Mouse (Mus musculus): ENCODE results near the gene Hspbap1.

Gene Hspbap1

GRCm38 (mm10) chr16:35769878-35770657 lies at the start of gene Hspbap1:
Gene Hspbap1, plus strand, starts transcription at chr16:35770375.
- DNase-seq (ENCODE audit: low spot score): peak; percentile 89

DNA sequence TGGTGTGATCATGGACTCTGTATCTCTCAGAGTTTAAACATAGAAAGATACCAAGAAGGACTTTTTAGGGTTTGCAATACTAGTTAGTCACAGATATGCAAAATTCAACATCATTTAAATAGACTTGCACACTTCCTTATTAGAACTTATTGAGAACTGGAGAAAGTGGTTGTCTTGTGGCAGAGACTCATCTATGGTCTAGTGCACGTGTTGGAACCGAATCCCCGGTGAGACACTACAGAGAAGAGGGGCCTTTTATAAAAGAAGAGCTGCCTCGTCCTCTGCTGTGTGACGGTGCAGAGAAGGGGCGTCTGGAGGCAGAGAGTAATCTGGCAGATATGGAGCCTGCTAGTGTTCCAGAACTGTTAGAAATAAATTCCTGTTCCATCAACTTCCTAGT lies 45.6 kb upstream of the Hspbap1 start:
- no peak for DNase-seq (ENCODE audit: low spot score)

DNA sequence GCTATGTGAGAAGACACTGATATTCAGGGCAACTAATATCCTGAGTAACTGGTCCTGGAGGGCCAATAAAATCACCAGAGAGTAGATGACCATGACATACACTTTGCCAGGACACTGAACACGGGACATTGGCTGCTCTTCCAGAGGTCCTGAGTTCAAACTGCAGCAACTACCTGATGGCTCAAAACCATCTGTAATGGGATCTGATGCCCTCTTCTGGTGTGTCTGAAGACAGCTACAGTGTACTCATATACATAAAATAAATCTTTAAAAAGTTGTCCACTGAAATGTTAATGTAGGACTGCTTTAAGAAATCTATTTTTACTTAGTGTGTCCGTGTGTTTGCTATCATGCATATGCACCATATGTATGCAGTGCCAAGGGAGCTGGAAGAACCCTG lies 43.6 kb upstream of the Hspbap1 start:
- no peak for DNase-seq (ENCODE audit: low spot score)

GRCm38 (mm10) chr16:35729151-35729738 lies 40.9 kb upstream of the Hspbap1 start:
- DNase-seq (ENCODE audit: low spot score): no peak

DNA sequence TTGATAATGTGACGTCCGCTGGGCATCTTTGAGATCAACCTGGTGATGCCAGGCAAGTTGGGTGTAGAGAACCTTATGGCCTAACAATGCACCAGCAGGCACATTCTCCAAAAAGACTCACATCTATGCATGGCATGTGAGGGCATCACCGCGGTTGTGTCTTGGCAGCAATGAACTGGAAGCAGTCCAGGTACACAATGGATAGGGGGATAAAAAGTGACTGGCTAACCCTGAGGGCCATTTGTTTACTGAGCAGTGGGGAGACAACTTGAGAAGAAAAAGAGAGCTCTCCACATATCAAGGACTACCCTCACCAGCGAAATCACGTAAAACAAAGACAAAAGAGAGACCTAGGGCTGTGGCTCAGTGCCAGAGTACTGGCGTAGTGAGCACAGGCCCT lies 38.1 kb upstream of the Hspbap1 start:
- no peak for DNase-seq (ENCODE audit: low spot score)

GRCm38 (mm10) chr16:35734038-35734437 lies 36.1 kb upstream of the Hspbap1 start:
- DNase-seq (ENCODE audit: low spot score): peak; percentile 47

DNA sequence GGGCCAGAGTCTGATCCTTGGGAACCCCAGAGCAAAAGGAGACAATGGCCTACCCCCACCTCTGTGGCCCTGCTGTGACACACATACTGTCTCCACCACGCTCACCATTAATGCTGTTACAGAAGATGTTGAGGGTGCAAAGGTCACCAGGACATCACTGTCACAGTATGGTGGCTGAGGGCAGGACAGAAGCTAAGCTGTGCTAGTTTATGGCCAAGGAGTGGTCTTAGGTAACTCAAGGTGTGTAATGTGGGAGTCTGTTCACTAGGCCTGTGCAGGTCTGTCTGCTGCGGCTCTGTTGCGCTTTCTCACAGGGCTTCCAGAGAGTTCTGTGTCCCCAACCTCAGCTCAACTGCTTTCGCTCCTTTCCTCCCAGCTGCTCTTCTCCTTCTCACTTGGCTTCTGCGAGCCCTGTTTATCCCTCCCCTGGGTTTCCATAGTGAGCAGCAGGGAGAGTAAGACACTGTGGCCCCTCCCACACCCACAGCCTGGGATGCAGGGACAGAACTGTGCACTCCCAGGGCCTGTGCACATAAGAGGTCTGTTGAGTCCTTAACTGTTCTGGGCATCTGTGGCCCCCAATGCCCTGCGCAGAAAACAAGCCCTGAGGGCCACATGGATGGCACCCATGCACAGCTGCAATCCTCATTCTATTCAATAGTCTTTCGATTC lies 31.9 kb upstream of the Hspbap1 start:
- DNase-seq (ENCODE audit: low spot score): no peak

DNA sequence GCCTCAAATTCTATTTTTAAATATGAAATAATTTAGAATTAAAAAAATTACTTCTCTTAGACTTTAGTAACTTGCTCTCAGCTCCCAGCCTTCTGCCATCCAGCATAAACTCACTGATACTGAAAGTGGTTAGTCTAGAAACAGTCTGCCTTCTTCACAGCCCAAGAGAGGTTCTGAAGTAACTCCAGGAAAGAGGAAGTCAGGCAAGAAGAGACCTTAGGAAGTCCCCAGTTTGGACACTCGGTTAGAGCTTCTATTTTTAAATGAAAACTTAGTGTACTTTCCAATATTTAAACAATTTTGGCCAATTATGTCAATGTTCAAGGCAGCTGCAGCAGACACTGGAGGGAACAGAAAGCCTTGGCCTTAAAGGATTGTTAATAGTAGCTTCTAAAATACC lies 30.6 kb upstream of the Hspbap1 start:
- DNase-seq (ENCODE audit: low spot score): no peak

DNA sequence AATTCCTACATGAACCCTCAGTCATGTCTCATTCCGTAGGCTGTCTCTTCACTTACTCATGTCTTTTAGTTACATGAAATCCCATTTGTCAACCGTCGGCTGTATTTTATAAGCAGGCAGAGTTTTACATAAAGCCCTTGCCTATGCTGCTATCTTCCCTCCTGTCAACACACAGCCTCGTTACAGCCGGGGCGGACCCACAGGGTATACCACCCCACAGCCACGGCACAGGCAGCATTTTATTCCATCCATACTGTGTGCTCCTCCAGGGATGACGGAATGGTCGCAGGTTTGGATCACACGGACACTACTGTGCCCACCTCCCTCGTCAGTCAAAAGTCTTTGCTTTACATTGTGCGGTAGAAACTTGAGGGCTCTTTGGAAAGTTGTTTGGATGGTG lies 29.8 kb upstream of the Hspbap1 start:
- DNase-seq (ENCODE audit: low spot score): no peak

DNA sequence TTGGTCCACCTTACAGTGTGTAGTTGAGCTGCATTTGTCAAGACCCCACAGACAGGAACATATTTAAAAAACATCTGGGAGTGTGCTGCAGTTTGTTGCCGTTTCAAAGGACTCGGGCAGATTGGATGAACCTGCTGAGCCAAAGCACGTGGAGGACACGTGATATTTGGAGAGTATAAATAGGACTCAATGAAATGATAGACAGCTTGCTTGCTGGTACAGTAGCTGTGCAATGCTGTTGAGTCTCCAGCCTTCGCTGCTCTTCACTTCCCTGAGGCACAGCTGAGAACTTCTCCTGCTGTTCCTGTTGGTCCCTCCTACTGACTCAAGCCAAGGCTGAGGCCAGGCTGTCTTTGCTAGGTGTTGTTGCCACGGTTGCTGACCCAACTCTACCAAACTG lies 29.2 kb upstream of the Hspbap1 start:
- no peak for DNase-seq (ENCODE audit: low spot score)

DNA sequence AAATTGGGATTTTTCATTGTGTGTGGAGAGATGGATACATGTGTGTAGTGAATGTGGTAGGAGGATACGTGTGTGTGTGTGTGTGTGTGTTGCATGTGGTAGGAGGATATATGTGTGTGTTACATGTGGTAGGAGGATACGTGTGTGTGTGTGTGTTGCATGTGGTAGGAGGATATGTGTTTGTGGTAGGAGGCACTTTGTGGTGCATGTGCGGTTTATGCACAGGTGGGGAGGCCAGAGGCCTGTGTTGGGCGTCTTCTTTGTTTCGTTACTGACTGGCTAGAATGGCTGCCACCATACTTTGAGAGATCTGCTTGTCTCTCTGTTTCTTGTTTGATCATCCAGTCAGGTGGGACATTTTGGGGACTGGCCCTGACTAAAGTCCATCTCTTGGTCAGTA lies 28.6 kb upstream of the Hspbap1 start:
- DNase-seq (ENCODE audit: low spot score): no peak

DNA sequence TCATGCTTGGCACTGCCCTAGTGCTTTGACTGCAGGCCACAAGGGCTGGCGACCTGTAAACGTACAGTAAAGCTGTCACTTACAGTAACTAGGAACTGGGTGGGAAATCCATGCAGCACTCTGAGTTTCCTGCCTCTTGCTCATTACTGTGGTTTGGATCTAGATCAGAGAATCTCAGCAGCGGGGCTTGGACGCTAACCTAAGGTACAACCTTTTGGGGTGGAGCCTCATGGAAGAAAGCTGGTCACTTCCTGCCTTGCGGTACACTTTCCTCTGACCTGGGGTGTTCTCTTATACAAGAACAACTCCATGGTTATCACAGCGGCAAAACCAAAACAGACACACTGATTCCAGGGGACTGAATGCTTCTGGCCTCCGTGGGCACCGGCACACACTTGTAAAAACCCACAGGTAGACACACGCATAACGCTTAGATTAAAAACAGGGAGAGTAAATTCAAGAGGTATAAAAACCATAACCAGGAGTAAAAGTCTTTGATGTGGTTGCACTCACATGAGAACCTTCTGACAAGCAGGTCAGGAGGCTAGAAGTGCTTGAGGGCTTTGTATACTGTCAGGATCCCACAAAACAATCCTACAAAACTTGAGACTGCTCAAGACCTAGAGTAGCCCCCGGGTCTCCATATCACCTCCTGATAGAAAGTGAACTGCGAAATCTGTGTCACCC lies 27.8 kb upstream of the Hspbap1 start:
- no peak for DNase-seq (ENCODE audit: low spot score)

DNA sequence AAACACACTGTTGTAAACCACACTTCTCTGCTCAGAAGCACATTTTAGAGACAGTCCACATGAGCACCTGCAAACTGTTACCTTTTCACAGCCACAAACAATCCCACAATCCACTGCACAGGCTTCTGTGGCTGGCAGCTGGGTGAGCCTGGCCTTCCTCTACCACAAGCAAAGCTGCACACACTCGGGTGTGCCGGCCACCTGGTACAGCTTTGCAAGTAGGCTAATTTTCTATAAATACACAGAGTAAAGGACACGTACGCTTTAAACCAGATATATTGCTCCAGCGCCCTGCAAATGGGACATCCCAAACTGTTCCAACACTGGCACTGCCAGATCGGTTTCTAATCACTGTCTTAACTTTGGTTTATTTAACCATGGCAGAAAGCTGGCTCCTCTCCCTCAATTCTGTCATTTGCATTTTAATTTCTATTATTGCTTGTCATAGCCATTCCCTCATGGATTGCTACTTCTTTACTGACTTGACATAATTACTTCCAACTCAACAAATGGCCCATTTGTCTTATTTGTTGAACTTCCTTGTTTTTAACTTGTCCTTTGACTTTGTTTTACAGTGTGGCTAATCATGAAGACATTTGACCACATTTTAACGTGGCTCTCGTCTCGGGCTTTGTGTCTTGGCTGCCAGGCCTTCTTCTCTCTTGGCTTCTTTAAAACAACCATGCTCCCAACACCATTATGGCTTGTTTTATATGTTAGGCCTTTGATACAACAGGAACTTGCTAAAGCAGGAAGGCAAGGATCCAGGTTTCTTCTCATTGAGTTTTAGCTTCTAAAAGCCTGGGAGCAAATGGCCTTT lies 22.5 kb upstream of the Hspbap1 start:
- DNase-seq (ENCODE audit: low spot score): no peak

GRCm38 (mm10) chr16:35748237-35748603 lies 22.0 kb upstream of the Hspbap1 start:
- DNase-seq (ENCODE audit: low spot score): no peak

DNA sequence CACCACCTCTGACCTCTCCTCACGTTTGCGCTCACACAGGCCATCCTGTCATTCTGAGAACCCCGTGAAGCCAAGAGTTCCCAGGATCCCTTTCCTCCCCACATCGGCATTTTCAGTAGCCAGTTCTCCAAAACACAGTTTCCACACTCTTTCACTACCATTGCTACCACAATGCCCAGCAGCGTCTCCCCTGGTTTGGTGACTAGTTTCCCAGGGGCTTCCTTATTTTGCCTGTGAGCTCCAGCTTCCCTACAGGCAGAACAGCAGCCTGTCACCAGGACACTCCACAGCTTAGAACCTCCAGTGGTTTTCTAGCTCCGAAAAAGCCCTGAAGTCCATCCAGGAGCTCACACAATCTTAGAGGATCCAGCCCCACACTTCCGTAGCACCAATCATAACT lies 20.8 kb upstream of the Hspbap1 start:
- DNase-seq (ENCODE audit: low spot score): no peak

- no peak for DNase-seq (ENCODE audit: low spot score)
Measured at GRCm38 (mm10) chr16:35751841-35752240, 18.3 kb upstream of the Hspbap1 start.

DNA sequence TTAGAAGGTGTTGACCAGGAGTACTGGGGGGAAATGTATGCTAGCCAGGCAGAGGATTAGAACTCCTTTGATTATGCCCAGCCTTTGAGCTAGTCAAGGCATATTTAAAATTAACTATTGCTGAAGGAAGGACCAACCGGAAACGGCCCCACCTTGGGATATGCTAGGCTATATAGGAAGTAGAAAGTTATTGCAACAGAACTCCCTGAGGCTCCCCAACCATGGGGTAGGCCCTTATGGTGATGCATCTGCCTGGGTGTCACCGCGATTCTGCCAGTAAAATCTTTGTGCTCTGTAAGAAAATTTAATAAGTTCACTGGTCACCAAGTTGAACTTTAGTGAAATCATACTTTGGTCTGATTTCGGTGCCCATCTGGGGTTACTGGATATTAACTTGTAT lies 16.2 kb upstream of the Hspbap1 start:
- DNase-seq (ENCODE audit: low spot score): no peak

DNA sequence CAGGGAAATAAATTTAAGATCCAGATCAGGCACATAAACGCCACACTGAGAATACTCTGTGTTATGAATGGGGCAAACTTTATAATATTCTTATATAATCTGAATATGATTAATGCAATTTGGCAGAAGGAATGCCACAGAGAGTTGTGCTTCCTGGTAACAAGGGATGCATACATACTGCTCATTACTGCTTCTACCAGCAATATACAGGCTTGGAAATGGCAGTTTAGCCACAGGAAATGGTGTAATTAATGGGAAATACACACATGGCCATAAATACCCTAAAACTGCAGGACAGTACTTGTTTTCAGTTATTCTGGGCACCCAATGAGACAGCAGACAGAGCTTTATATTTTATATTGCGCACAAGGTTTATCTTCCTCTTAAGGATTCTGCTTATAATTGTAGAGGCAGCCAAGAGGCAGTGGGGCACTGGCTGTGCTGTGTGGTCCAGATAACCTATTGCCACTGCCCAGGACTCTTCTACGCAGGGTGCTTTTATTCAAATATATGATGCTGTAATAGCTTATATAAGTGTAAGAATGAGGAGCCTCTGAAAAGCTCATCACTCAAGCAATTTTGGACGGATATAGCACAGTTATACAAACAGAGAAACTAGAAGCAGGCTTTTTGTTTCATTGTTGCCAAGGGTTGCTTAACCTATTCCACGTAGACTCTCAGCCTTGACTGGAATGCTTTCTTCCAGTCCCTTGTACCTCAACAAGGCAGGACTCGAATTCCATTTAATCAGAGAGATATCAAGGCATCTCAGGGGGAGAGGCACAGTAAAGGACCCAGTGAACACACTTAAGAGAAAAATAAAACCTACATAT lies 14.5 kb upstream of the Hspbap1 start:
- no peak for DNase-seq (ENCODE audit: low spot score)

DNA sequence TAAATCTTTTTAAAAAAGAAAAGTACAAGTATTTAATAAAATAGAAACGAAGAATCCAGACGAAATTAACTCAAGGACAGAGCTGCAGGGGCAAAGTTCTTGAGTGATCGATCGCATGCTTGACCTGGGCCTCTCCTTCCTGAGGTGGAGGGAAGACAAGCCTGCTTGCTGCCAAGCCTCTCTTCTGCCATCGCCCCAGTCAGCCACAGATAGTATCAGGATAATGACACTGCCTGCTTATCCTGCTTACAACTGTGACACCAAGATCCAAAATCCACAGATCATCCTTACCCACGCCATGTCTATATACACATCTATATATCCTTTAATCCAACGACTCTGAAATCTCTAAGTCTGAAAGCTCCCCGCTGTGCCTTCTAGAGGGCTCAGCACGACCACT lies 13.5 kb upstream of the Hspbap1 start:
- DNase-seq (ENCODE audit: low spot score): no peak

DNA sequence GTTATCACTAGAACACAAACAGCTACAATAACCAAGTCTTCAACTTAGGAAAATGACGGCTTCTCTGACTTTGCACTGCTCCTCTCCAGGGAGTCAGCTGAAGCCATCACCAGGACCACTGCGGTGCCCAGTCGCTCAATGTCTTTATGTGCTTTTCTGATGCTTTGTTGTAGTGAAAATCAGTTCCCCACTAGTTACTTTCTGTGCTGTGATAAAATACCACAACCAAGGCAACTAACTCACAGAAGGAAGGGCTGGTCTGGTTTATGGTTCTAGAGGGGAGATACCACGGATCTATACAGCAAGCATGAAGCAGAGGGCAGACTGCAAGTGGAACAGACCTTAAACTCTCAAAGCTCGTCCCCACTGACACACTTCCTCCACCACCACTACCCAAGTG lies 10.8 kb upstream of the Hspbap1 start:
- no peak for DNase-seq (ENCODE audit: low spot score)

Data from testis, postnatal 14 days (tissue).